Mouse (Mus musculus) urinary bladder, postnatal 4 days (tissue): ENCODE data around the gene Lmtk2.

Experiments
- DNase-seq, 2 experiments: peaks; one replicate each; pipeline ENCODE4 v3.0.0; 2021 to 2022; ENCODE audit warnings: low spot score in 2 of 2

The Lmtk2 gene

DNA sequence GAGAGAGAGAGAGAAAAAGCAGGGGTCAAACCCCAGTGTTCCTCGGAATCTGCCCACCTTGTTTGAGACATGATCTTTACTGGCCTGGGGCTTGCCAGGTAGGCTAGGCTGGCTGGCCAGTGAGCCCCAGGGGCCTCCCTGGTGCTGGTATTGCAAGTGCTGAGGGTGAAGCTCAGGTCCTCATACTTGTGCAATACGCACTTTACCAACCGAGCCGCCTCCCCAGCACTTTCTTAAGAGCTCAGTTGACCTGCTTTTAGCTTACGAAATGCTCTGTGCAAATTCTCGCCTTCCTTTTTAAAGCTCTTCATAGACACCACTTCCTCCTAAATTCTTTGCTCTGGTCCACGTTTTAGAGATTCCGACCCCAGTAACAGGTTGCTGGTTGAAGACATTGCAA, 9.0 kb downstream of the Lmtk2 start:
- DNase-seq = no peak

GRCm38 (mm10) chr5:144112574-144113438, 12.6 kb downstream of the Lmtk2 start:
- DNase-seq = no peak

GRCm38 (mm10) chr5:144114068-144114467, 13.8 kb downstream of the Lmtk2 start:
- no peak for DNase-seq

- DNase-seq = no peak
Observed at GRCm38 (mm10) chr5:144114970-144115627, 14.9 kb downstream of the Lmtk2 start.

- no peak for DNase-seq
Observed at GRCm38 (mm10) chr5:144115628-144115977, 15.4 kb downstream of the Lmtk2 start.

GRCm38 (mm10) chr5:144118271-144118670, 18.0 kb downstream of the Lmtk2 start:
- DNase-seq = no peak

DNA sequence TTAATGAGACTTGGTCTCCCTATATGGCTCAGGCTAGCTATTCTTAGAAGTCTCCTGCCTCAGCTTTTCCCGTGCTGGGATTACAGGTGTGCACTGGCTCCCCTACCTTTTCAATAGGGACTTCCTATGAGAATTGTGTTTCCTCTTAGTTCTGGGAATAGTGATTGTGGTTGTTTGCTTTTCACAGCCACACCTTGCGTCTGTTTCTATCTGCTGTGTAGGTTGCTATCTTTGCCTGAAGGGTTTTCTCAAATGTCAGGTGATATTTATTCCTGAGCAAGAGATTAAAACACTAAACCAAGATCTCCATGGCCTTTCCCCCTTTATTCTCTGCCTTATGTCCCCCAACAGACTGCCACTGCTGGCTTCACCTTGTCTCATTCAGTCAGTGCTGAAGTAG, 19.1 kb downstream of the Lmtk2 start:
- DNase-seq = no peak

DNA sequence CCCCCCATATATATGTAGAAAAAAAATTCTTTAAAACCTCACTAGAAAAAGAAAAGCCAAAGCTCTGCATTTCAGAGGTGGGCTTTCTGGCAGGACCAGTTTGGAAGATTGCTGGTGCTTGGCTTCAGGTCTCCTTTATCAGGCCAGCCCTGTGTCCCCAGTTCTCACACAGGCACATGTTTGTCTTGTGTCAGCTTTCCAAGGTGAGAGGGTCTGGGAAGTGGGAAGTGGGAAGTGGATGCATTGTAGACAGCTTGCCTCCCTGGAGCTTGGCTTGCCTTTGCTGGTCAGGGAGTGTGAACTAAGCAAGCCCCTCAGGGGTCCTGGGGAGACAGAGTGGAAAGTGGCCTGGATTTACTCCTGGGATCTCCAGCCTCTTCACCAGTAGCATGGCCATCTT, 21.3 kb downstream of the Lmtk2 start:
- no peak for DNase-seq

- no peak for DNase-seq
Observed at GRCm38 (mm10) chr5:144125979-144126755, 25.9 kb downstream of the Lmtk2 start.

DNA sequence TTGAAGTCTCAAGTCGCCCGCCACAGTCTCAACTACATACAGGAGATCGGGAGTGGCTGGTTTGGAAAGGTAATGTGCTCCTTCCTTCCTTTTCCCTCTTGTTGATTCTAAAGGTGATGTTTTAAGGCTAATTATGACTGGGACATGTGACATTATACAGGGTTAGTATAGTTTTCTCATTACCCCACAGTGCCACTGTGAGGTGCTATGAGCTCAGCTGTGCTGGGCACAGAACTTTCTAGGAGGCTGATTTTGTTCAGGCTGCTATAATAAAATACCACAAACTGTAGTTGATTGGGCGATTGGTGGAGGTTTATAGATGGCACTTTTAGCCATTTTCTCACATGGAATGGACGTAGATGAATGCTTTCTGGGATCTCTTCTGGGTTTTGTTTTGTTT, 43.3 kb downstream of the Lmtk2 start:
- no peak for DNase-seq

- no peak for DNase-seq
Observed at GRCm38 (mm10) chr5:144146898-144147297, 46.7 kb downstream of the Lmtk2 start.

DNA sequence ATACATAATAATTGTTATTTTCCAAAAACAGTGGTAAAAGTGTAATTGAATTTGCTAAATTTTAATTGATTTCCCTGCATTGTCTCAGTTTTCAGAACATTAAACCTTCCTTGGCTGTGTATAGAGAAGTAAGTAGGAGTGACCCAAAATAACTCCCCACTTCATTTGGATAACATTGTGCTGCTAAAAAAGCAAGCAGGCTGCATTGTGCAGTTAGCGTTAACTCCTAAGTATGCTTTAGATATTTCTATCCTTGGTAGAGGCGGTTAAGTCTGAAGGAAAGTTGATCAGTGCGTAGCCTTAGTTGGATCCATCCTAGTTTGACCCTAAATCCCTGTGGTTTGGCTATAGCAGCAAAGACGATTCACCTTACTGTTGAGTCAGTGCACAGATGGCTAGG, 49.3 kb downstream of the Lmtk2 start:
- no peak for DNase-seq

- DNase-seq = no peak
Observed at GRCm38 (mm10) chr5:144151270-144151669, 51.0 kb downstream of the Lmtk2 start.

DNA sequence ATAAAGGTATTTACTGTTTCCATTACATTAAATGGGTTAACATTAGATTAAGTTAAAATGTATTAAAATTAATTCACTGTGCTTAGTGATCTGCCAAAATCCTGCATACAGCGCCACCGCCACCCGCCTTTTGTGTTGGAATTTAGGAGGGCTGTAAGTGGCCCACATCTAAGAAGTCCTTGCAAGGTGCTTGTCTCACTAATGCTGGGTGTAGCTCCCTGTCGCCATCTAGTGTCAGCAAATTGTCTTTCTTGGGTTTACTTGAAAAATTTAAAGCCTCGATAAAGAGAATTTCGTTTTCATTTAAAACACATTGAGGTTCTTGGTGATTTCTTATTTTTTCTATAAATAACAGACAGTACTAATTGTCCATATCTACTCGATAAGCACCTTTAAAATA, 54.3 kb downstream of the Lmtk2 start:
- no peak for DNase-seq

DNA sequence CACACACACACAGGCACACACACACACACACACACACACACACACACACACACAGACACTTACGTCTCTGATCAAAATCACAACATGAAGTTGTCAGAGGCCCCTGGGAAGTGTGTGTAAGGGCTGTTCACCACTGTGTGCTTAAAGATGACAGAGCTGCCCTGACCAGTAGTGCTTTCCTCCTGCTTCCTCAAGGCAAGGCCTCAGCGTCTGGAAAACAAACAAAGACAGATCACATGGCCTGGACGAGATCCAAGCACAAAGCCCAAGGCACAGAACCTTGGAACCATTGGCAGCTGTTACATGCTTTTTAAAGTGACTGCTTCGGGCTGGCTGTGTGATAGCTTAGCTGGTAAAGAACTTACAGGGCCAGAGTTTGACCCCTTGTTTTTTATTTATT, 58.4 kb downstream of the Lmtk2 start:
- DNase-seq = peak in 1 of 2 experiments; percentile 43

GRCm38 (mm10) chr5:144159137-144159536, 58.9 kb downstream of the Lmtk2 start:
- DNase-seq = no peak

GRCm38 (mm10) chr5:144162080-144162812, 62.0 kb downstream of the Lmtk2 start:
- no peak for DNase-seq

DNA sequence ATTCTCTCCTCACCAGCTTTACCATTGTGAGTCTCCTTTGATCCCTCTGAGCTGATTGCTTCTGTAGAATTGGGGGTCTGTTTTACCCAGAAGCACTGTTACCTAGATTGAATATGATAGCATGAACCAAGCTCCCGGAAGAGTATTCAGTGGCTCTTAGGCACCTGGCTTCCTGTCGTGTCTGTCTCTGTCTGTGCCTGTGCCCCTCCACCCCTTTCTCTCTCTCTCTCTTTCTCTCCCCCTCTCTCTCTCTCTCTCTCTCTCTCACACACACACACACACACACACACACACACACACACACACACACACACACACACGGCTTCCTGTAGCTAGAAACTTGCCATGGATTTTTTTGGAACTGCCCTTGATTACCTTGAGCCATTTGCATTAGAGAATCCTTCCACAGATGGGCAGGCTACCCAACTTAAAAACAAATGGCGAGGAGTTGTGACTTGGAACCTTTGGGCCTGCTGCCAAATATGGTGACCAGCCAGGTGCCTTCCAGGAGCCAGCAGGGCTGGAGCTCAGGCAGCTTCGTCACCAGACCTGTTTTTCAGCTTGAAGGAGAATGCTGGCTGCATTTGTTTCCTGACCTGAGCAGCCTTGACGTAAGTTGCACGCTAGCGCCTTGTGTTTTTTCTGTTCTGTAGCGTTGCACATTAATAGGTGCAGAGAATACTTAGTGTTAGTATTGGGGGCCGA, 62.7 kb downstream of the Lmtk2 start:
- DNase-seq = no peak

DNA sequence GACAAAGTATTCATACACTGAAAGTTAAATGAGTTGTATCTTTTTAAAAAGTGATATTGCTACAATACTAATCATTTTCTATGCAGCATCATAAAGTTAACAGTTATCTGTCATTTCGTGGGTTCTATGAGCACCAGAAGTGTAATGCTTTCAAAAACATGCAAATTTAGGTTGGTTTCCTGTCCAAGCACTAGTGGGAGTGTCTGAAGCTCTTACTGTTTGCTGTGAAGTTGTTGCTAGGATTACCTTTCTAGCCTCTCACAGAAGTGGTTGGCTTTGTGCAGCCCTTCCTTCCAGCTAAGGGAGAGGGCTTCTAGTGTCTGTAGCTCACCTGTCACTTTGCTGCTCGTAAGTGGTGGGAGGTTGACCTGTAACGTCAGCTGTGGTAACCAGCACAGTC, 65.5 kb downstream of the Lmtk2 start:
- DNase-seq = no peak

DNA sequence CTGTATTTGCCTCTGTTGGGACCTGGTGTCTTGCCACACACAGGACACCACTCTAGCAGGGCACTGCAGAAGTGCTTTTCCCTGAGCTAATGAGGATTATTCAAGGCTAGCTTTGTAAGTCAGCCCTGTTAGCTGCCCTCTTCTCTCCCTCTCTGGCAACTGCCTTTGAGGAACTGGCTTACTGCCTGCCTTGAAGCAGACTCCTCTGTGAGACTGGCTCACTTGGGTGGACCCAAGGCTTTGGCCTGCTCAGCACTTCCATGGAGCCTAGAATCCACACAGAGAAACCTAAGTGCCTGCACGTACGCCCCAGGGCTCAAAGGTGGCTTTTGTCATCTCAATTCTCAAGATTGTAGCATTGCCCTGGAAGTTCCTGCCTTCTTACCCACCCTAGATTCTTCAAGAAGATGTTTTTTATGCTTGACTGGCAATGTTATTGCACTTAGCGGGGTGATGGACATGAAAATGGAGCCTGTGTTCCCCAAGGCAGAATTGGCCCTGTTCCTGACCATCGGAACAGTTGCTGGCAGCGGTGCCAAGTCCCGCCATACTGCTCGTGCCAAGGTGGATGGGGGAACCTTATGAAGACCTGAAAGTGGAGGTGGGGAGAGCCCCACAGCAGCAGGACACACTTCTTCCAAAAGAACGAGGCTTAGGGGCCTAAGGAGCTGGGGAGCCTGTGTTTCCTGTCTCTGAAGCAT, 69.2 kb downstream of the Lmtk2 start:
- no peak for DNase-seq

DNA sequence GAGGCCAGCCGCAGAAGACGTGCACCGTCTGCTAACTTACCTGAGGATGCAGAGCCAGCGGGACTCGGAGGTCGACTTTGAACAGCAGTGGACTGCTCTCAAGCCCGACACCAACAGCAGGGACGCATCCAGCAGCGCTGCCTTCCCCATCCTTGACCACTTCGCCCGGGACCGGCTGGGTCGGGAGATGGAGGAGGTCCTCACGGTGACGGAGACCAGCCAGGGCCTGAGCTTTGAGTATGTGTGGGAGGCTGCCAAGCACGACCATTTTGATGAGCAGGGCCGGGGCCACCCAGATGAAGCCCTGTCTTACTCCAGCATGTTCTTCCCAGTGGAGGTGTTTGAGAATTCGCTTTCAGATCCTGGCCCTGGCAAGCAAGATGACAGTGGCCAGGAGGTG, 73.4 kb downstream of the Lmtk2 start:
- DNase-seq = no peak
